Mouse (Mus musculus): ENCODE measurements around the gene Rab30. TPM values are rescaled to one million over a fixed set of nuclear protein-coding genes. Genes with fewer than 3 reads are reported as not detected.
"Not testable (repeated sequence)": the region's sequence is repeated elsewhere in the genome, so short reads cannot be mapped to it uniquely, and the experiment has no call there.

Gene Rab30
- polyA plus RNA-seq, 1 experiment from 2014 or later = 24.4 TPM

- H3K27me3 ChIP-seq (replicated peaks) = no peaks in the 10 kb centered on the region
- no peaks in the 10 kb centered on the region for H3K9me3 ChIP-seq
- no peak overlapping the region for H3K9ac ChIP-seq
- no peak overlapping the region for H3K27ac ChIP-seq
- H3K4me3 ChIP-seq (replicated peaks) = no peak overlapping the region
- WGBS = 81% methylated on average over 9 of the region's 9 CpGs
- H3K4me2 ChIP-seq (replicated peaks) = no peak overlapping the region
- no peak for ATAC-seq
- peaks cover 9% of the 10 kb centered on the region; the same call in 1 of the 2 replicates for H3K4me1 ChIP-seq (replicated peaks)
- H3K36me3 ChIP-seq = no peaks in the 10 kb centered on the region
These were observed 19.8 kb downstream of the Rab30 start for GRCm38 (mm10) chr7:92761161-92761560.

GRCm38 (mm10) chr7:92765426-92765825 lies 24.0 kb downstream of the Rab30 start:
- Histone ChIP-seq H3K9ac (no peak overlapping the region), H3K4me3 (replicated peaks) (no peak overlapping the region), H3K36me3 (no peaks in the 10 kb centered on the region), H3K4me1 (replicated peaks) (peaks cover 14% of the 10 kb centered on the region; the same call in 1 of the 2 replicates), H3K27ac (no peak overlapping the region), H3K27me3 (replicated peaks) (no peaks in the 10 kb centered on the region), H3K9me3 (no peaks in the 10 kb centered on the region), H3K4me2 (replicated peaks) (no peak overlapping the region)
- WGBS = 45% methylated on average over 9 of the region's 9 CpGs
- ATAC-seq = no peak

GRCm38 (mm10) chr7:92766096-92767090 lies 25.0 kb downstream of the Rab30 start:
- H3K27me3 ChIP-seq (replicated peaks) = no peaks in the 10 kb centered on the region

GRCm38 (mm10) chr7:92768116-92768515 lies 26.7 kb downstream of the Rab30 start:
- not testable (repeated sequence) for H3K9ac ChIP-seq; ATAC-seq; H3K36me3 ChIP-seq; H3K4me3 ChIP-seq (replicated peaks); H3K27me3 ChIP-seq (replicated peaks); H3K4me2 ChIP-seq (replicated peaks); H3K27ac ChIP-seq; H3K9me3 ChIP-seq
- H3K4me1 ChIP-seq (replicated peaks) = peaks cover 14% of the 10 kb centered on the region; the same call in 1 of the 2 replicates
- WGBS = 92% methylated on average over 12 of the region's 12 CpGs

More at GRCm38 (mm10) chr7:92766096-92767090, 25.0 kb downstream of the Rab30 start:
- no peaks in the 10 kb centered on the region for H3K36me3 ChIP-seq
- no peak overlapping the region for H3K4me3 ChIP-seq (replicated peaks)
- 50% methylated on average over 9 of the region's 9 CpGs for WGBS
- no peak for ATAC-seq
- no peaks in the 10 kb centered on the region for H3K9me3 ChIP-seq
- peaks cover 14% of the 10 kb centered on the region; the same call in 1 of the 2 replicates for H3K4me1 ChIP-seq (replicated peaks)
- H3K27ac ChIP-seq = no peak overlapping the region
- no peak overlapping the region for H3K4me2 ChIP-seq (replicated peaks)
- H3K9ac ChIP-seq = no peak overlapping the region

- no peak overlapping the region for H3K4me3 ChIP-seq (replicated peaks)
- H3K4me2 ChIP-seq (replicated peaks) = no peak overlapping the region
- ATAC-seq = peak; percentile 41; the same call in 1 of the 2 replicates
- no peaks in the 10 kb centered on the region for H3K36me3 ChIP-seq
- H3K4me1 ChIP-seq (replicated peaks) = peaks cover 14% of the 10 kb centered on the region; the same call in 1 of the 2 replicates
- 48% methylated on average over 7 of the region's 7 CpGs for WGBS
- H3K9me3 ChIP-seq = no peaks in the 10 kb centered on the region
- no peak overlapping the region for H3K9ac ChIP-seq
- H3K27me3 ChIP-seq (replicated peaks) = no peaks in the 10 kb centered on the region
- no peak overlapping the region for H3K27ac ChIP-seq
These were observed 27.5 kb downstream of the Rab30 start for GRCm38 (mm10) chr7:92768859-92769258.

- peaks cover 18% of the 10 kb centered on the region for H3K4me1 ChIP-seq (replicated peaks)
- H3K27ac ChIP-seq = no peak overlapping the region
- H3K27me3 ChIP-seq (replicated peaks) = no peaks in the 10 kb centered on the region
- 91% methylated on average over 3 of the region's 3 CpGs for WGBS
- H3K36me3 ChIP-seq = no peaks in the 10 kb centered on the region
- H3K4me3 ChIP-seq (replicated peaks) = no peak overlapping the region
- no peaks in the 10 kb centered on the region for H3K9me3 ChIP-seq
- no peak overlapping the region for H3K9ac ChIP-seq
- no peak for ATAC-seq
- H3K4me2 ChIP-seq (replicated peaks) = no peak overlapping the region
These were observed 31.6 kb downstream of the Rab30 start for GRCm38 (mm10) chr7:92773006-92773405.

- Histone ChIP-seq H3K4me3 (replicated peaks) (no peak overlapping the region), H3K9me3 (no peaks in the 10 kb centered on the region), H3K27me3 (replicated peaks) (no peaks in the 10 kb centered on the region), H3K27ac (no peak overlapping the region), H3K4me1 (replicated peaks) (peaks cover 17% of the 10 kb centered on the region), H3K4me2 (replicated peaks) (no peak overlapping the region), H3K36me3 (no peaks in the 10 kb centered on the region), H3K9ac (no peak overlapping the region)
- 88% methylated on average over 3 of the region's 3 CpGs for WGBS
- no peak for ATAC-seq
These were observed 32.2 kb downstream of the Rab30 start for GRCm38 (mm10) chr7:92773596-92773995.

- Histone ChIP-seq H3K9ac (no peak overlapping the region), H3K4me1 (replicated peaks) (peaks cover 13% of the 10 kb centered on the region), H3K9me3 (no peaks in the 10 kb centered on the region), H3K4me3 (replicated peaks) (no peak overlapping the region), H3K27me3 (replicated peaks) (no peaks in the 10 kb centered on the region), H3K4me2 (replicated peaks) (no peak overlapping the region), H3K27ac (no peak overlapping the region), H3K36me3 (no peaks in the 10 kb centered on the region)
- WGBS = 79% methylated on average over 5 of the region's 5 CpGs
- no peak for ATAC-seq
These were observed 33.3 kb downstream of the Rab30 start for GRCm38 (mm10) chr7:92774741-92775140.

GRCm38 (mm10) chr7:92775703-92776102 lies 34.3 kb downstream of the Rab30 start:
- 51% methylated on average over 2 of the region's 2 CpGs for WGBS
- H3K4me3 ChIP-seq (replicated peaks) = no peak overlapping the region
- no peak overlapping the region for H3K4me2 ChIP-seq (replicated peaks)
- no peak overlapping the region for H3K27ac ChIP-seq
- no peak overlapping the region for H3K9ac ChIP-seq
- ATAC-seq = peak; percentile 37
- H3K9me3 ChIP-seq = no peaks in the 10 kb centered on the region
- H3K4me1 ChIP-seq (replicated peaks) = peaks cover 13% of the 10 kb centered on the region
- H3K36me3 ChIP-seq = no peaks in the 10 kb centered on the region
- H3K27me3 ChIP-seq (replicated peaks) = no peaks in the 10 kb centered on the region

GRCm38 (mm10) chr7:92776647-92777046 lies 35.2 kb downstream of the Rab30 start:
- Histone ChIP-seq H3K27ac (peak overlapping the region; percentile 77), H3K4me1 (replicated peaks) (peaks cover 13% of the 10 kb centered on the region), H3K9ac (no peak overlapping the region), H3K4me3 (replicated peaks) (no peak overlapping the region), H3K36me3 (no peaks in the 10 kb centered on the region), H3K27me3 (replicated peaks) (no peaks in the 10 kb centered on the region), H3K9me3 (no peaks in the 10 kb centered on the region), H3K4me2 (replicated peaks) (peak overlapping the region; percentile 47; the same call in 1 of the 2 replicates)
- 54% methylated on average over 4 of the region's 4 CpGs for WGBS
- ATAC-seq = no peak

- Histone ChIP-seq H3K4me3 (replicated peaks) (peak overlapping the region; percentile 3; the same call in 1 of the 2 replicates), H3K36me3 (no peaks in the 10 kb centered on the region), H3K27ac (peak overlapping the region; percentile 77), H3K9me3 (no peaks in the 10 kb centered on the region), H3K27me3 (replicated peaks) (no peaks in the 10 kb centered on the region), H3K9ac (peak overlapping the region; percentile 38), H3K4me2 (replicated peaks) (peak overlapping the region; percentile 47), H3K4me1 (replicated peaks) (peaks cover 13% of the 10 kb centered on the region)
- 29% methylated on average over 17 of the region's 17 CpGs for WGBS
- peak; percentile 79 for ATAC-seq
These were observed 35.9 kb downstream of the Rab30 start for GRCm38 (mm10) chr7:92777108-92777973.

GRCm38 (mm10) chr7:92779058-92779457 lies 37.7 kb downstream of the Rab30 start:
- Histone ChIP-seq H3K27ac (no peak overlapping the region), H3K4me3 (replicated peaks) (no peak overlapping the region), H3K9ac (no peak overlapping the region), H3K36me3 (no peaks in the 10 kb centered on the region), H3K4me2 (replicated peaks) (no peak overlapping the region), H3K9me3 (no peaks in the 10 kb centered on the region), H3K4me1 (replicated peaks) (peaks cover 16% of the 10 kb centered on the region), H3K27me3 (replicated peaks) (no peaks in the 10 kb centered on the region)
- ATAC-seq = no peak
- WGBS = 64% methylated on average over 2 of the region's 2 CpGs

Measured in intestine, embryonic 15.5 days (tissue).